Mouse (Mus musculus) testis, adult 2 months (tissue): ENCODE measurements around the gene Tubb3. TPM values are rescaled to one million over a fixed set of nuclear protein-coding genes. Genes with fewer than 3 reads are reported as not detected.
A peak's percentile ranks its signal among the peaks of the same experiment; 100 is the strongest.

Experiments
- H3K27ac ChIP-seq: fragments of 200-500 bp; 2 replicates; pipeline ENCODE4 v1.5.1; 2012; ENCODE audit warnings: low read depth, low read length; ENCODE audit not compliant: control insufficient read depth, insufficient read depth
- H3K27me3 ChIP-seq: fragments of 200-500 bp; 2 replicates; pipeline ENCODE4 v1.6.1; 2012; ENCODE audit warnings: mild to moderate bottlenecking, low read length, moderate library complexity; ENCODE audit not compliant: control insufficient read depth, insufficient read depth
- H3K36me3 ChIP-seq: fragments of 200-500 bp; 2 replicates; pipeline ENCODE4 v1.6.1; 2012; ENCODE audit warnings: mild to moderate bottlenecking, low read length; ENCODE audit not compliant: control insufficient read depth, insufficient read depth
- H3K4me1 ChIP-seq: fragments of 200-500 bp; 2 replicates; pipeline ENCODE4 v1.6.1; 2012; ENCODE audit warnings: low read length; ENCODE audit not compliant: control insufficient read depth, insufficient read depth
- H3K4me3 ChIP-seq: fragments of 200-500 bp; 2 replicates; pipeline ENCODE4 v1.5.1; 2012; ENCODE audit warnings: low read depth, mild to moderate bottlenecking, low read length, moderate library complexity, mixed read lengths; ENCODE audit not compliant: control insufficient read depth
- CTCF ChIP-seq: fragments of 200-500 bp; IDR thresholded peaks from 2 replicates; pipeline ENCODE4 v1.5.1; 2012; ENCODE audit warnings: low read depth, mild to moderate bottlenecking, inconsistent platforms, low read length, moderate library complexity; ENCODE audit not compliant: control insufficient read depth, insufficient read depth, insufficient replicate concordance
- POLR2A ChIP-seq: fragments of 200-500 bp; IDR thresholded peaks from 2 replicates; pipeline ENCODE4 v1.6.1; 2012; ENCODE audit warnings: low read depth, mild to moderate bottlenecking, inconsistent platforms, low read length, moderate library complexity; ENCODE audit not compliant: control insufficient read depth
- polyA plus RNA-seq: library from polyadenylated mRNA; depleted of rRNA; stranded (reverse); fragments of >200 nt; gene quantifications from 2 replicates; pipeline ENCODE4 v1.2.3, GENCODE M21; 2012; rRNA removed

Gene Tubb3
- 43.5 and 48.7 TPM in 2 replicates for polyA plus RNA-seq

GRCm38 (mm10) chr8:123411246-123411645 is at the start of gene Tubb3:
Gene Tubb3, plus strand, starts transcription at chr8:123411424.
- Histone ChIP-seq H3K4me3 (peak within 1 kb of the TSS; percentile 78), H3K27ac (peak within 1 kb of the TSS; percentile 60), H3K4me1 (peaks cover 14% of the 10 kb centered on the region), H3K27me3 (no peaks in the 10 kb centered on the region), H3K36me3 (no peaks in the 10 kb centered on the region)
- TF ChIP-seq CTCF (no peak), POLR2A (peak; percentile 67)

GRCm38 (mm10) chr8:123373403-123374238 is 37.6 kb upstream of the Tubb3 start, which contains the start of gene Tcf25:
Gene Tcf25, plus strand, starts transcription at chr8:123373753.
- H3K27me3 ChIP-seq, result no peaks in the 10 kb centered on the region
- H3K4me3 ChIP-seq, result peak within 1 kb of the TSS; percentile 87
- H3K4me1 ChIP-seq, result peaks cover 8% of the 10 kb centered on the region
- TF ChIP-seq POLR2A (peak; percentile 83), CTCF (peak; percentile 27; the same call in 1 of the 2 replicates)
- peak within 1 kb of the TSS; percentile 85 for H3K27ac ChIP-seq
- no peaks in the 10 kb centered on the region for H3K36me3 ChIP-seq

GRCm38 (mm10) chr8:123374239-123374578 is 37.0 kb upstream of the Tubb3 start:
- H3K27me3 ChIP-seq, result no peaks in the 10 kb centered on the region
- H3K4me3 ChIP-seq, result peak overlapping the region; percentile 87
- TF ChIP-seq CTCF (no peak), POLR2A (peak; percentile 69; the same call in 1 of the 2 replicates)
- H3K27ac ChIP-seq, result peak overlapping the region; percentile 37; the same call in 1 of the 2 replicates
- peaks cover 8% of the 10 kb centered on the region for H3K4me1 ChIP-seq
- no peaks in the 10 kb centered on the region for H3K36me3 ChIP-seq

- H3K4me1 ChIP-seq, result peaks cover 8% of the 10 kb centered on the region
- H3K27ac ChIP-seq, result no peak overlapping the region
- H3K27me3 ChIP-seq, result no peaks in the 10 kb centered on the region
- no peak for TF ChIP-seq POLR2A
- no peak for TF ChIP-seq CTCF
- H3K4me3 ChIP-seq, result no peak overlapping the region
- no peaks in the 10 kb centered on the region for H3K36me3 ChIP-seq
These were observed 35.5 kb upstream of the Tubb3 start for GRCm38 (mm10) chr8:123375701-123376100.

- Histone ChIP-seq H3K4me1 (peaks cover 8% of the 10 kb centered on the region), H3K27me3 (no peaks in the 10 kb centered on the region), H3K36me3 (no peaks in the 10 kb centered on the region), H3K4me3 (no peak overlapping the region), H3K27ac (no peak overlapping the region)
- TF ChIP-seq CTCF (no peak), POLR2A (no peak)
These were observed 35.1 kb upstream of the Tubb3 start for GRCm38 (mm10) chr8:123376106-123376505.

GRCm38 (mm10) chr8:123381711-123382110 is 29.5 kb upstream of the Tubb3 start:
- Histone ChIP-seq H3K27ac (no peak overlapping the region), H3K36me3 (no peaks in the 10 kb centered on the region), H3K4me3 (no peak overlapping the region), H3K27me3 (no peaks in the 10 kb centered on the region), H3K4me1 (no peaks in the 10 kb centered on the region)
- TF ChIP-seq CTCF (no peak), POLR2A (no peak)

- TF ChIP-seq CTCF, result no peak
- no peak for TF ChIP-seq POLR2A
- Histone ChIP-seq H3K27ac (no peak overlapping the region), H3K4me1 (no peaks in the 10 kb centered on the region), H3K36me3 (no peaks in the 10 kb centered on the region), H3K4me3 (no peak overlapping the region), H3K27me3 (no peaks in the 10 kb centered on the region)
These were observed 28.7 kb upstream of the Tubb3 start for GRCm38 (mm10) chr8:123382516-123382915.
